Mouse (Mus musculus): ENCODE data around the gene Kif16b.

DNA sequence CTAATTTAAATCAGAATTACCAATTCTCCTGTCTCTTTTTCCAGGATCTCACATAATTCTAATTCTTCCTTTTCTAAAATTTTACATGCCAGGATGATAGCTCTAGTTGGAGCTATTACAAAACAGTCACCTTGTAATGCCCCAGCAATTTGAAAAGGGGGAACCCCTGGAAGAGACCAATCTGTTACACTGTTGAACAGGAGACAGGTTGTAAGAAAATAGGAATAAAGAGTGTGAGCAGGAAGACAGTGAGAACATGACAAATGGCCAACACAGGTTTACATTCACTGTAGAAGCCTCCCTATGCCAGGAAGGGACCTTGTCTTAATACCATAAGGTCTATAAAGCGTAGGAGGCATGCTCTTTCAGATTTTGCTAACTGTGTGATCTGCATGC, 206.4 kb downstream of the Kif16b start:
- TF ChIP-seq CTCF (IDR thresholded peaks at IDR 0.05; ENCODE audit: low read depth, low read length) (no peak), POLR2A (IDR thresholded peaks at IDR 0.05; ENCODE audit: borderline replicate concordance, low read depth, low read length) (no peak)

All from bone marrow macrophage, adult 2 months (primary cell).